Mouse (Mus musculus) embryonic facial prominence, embryonic 13.5 days (tissue): ENCODE data around the gene Olfr547. TPM values are rescaled to one million over a fixed set of nuclear protein-coding genes. Genes with fewer than 3 reads are reported as not detected.

Experiments used
- ATAC-seq: fragments of 200-750 bp; cut with Nextera tagmentation; 2 replicates; pipeline ENCODE4 v1.8.0; 2017; ENCODE audit warnings: low read depth; ENCODE audit not compliant: insufficient number of reproducible peaks, insufficient read depth, low FRiP score, low TSS enrichment
- H3K27ac ChIP-seq: fragments of 300-500 bp; sonication (generic); 2 replicates; pipeline ENCODE4 v1.5.1; 2015; ENCODE audit warnings: moderate library complexity, mild to moderate bottlenecking, inconsistent platforms
- H3K27me3 ChIP-seq: fragments of 300-500 bp; sonication (generic); 2 replicates; pipeline ENCODE4 v1.6.1; 2015; ENCODE audit warnings: mild to moderate bottlenecking, inconsistent platforms
- H3K36me3 ChIP-seq: fragments of 300-500 bp; sonication (generic); 2 replicates; pipeline ENCODE4 v1.6.1; 2015; ENCODE audit warnings: mild to moderate bottlenecking, inconsistent platforms
- H3K4me1 ChIP-seq: fragments of 300-500 bp; sonication (generic); 2 replicates; pipeline ENCODE4 v1.6.1; 2015; ENCODE audit warnings: inconsistent platforms
- H3K4me2 ChIP-seq: fragments of 300-500 bp; sonication (generic); 2 replicates; pipeline ENCODE4 v1.6.1; 2015; ENCODE audit warnings: moderate library complexity, mild to moderate bottlenecking, inconsistent platforms
- H3K4me3 ChIP-seq: fragments of 300-500 bp; sonication (generic); 2 replicates; pipeline ENCODE4 v1.5.1; 2015; ENCODE audit warnings: mild to moderate bottlenecking, inconsistent platforms
- H3K9ac ChIP-seq: fragments of 300-500 bp; sonication (generic); 2 replicates; pipeline ENCODE4 v1.6.1; 2015; ENCODE audit warnings: mild to moderate bottlenecking, inconsistent platforms
- H3K9me3 ChIP-seq: fragments of 300-500 bp; sonication (generic); 2 replicates; pipeline ENCODE4 v1.6.1; 2016; ENCODE audit warnings: inconsistent platforms
- WGBS: fragments of 180-500 bp; shearing (Covaris S2); methylation state at CpG from one replicate; pipeline ENCODE4 v1.1.7; 2015; ENCODE audit warnings: mixed read lengths; 5-methylcytosine and 5-hydroxymethylcytosine counted together
- polyA plus RNA-seq: library from polyadenylated mRNA; unstranded; fragments of >200 nt; fragmentation: Nextera tagmentation; extraction: Ambion mirVana; gene quantifications from 2 replicates; pipeline ENCODE4 v1.2.1, GENCODE M21; 2015

Olfr547 gene
- polyA plus RNA-seq, 1 experiment from 2014 or later = not detected

DNA sequence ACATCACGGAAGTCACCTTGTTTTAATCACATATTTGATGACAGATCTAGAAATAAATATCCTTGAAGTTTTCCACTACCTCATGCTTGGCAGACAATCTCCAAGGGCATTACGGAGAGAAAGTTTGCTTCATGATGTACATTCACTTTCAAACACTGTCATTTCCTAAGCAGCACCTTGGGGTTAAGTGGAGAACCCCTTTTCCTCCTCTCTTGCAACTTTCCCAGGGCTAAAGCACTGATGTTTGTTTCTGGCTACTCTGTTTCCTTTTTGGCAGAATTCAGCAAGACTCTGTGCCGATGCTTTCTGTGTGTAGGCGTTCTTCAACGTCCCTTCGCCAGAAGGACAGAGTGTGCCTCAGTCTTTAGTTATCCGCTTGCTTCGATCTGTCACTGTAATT is 36.6 kb downstream of the Olfr547 start, which contains the start of gene Olfr550:
TSS of gene Olfr550 (plus strand) at position 301 of the 400 bp plus-strand sequence.
- H3K9me3 ChIP-seq = no peaks in the 10 kb centered on the region
- no peaks in the 10 kb centered on the region for H3K4me1 ChIP-seq
- 93% methylated on average over 8 of the region's 8 CpGs for WGBS
- H3K4me3 ChIP-seq = no peak within 1 kb of the TSS
- no peaks in the 10 kb centered on the region for H3K27me3 ChIP-seq
- H3K36me3 ChIP-seq = no peaks in the 10 kb centered on the region
- H3K4me2 ChIP-seq = no peak within 1 kb of the TSS
- H3K9ac ChIP-seq = no peak within 1 kb of the TSS
- ATAC-seq = no peak
- H3K27ac ChIP-seq = no peak within 1 kb of the TSS

DNA sequence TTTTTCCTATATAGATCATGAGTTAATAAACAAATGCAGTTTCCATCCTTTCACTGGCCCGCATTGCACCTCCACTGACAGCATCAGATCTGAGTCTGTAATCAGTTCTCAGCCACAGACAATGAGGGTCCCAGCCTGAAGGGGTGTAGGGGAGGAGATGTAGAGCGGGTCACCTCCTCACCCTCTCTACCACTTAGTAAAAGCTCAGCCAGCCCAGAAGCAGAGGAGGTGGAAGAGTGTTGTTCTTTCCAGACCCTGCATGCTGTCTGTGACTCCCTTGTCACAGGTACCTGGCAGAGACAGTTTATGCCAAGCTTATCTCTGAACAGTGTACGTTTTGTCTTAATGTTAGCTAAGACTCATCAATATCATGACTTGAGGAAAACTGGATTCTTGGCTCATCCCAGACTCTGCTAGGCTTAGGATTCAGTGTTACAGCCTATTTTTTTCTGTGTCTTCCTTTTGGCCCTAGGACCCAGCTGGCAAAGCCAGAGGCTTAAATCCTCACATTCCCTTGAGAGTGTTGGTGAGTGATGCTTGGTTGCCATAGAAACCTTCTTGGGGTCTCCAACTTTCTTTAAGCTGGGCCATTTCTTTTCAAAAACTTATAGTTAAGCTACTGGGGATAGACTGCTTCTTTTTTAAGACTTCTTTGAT is 38.8 kb downstream of the Olfr547 start:
- ATAC-seq = no peak
- Histone ChIP-seq H3K9ac (no peak overlapping the region), H3K27ac (no peak overlapping the region), H3K4me1 (no peaks in the 10 kb centered on the region), H3K36me3 (no peaks in the 10 kb centered on the region), H3K4me2 (no peak overlapping the region), H3K4me3 (no peak overlapping the region), H3K9me3 (no peaks in the 10 kb centered on the region), H3K27me3 (no peaks in the 10 kb centered on the region)
- 77% methylated on average over 3 of the region's 3 CpGs for whole genome bisulfite sequencing

DNA sequence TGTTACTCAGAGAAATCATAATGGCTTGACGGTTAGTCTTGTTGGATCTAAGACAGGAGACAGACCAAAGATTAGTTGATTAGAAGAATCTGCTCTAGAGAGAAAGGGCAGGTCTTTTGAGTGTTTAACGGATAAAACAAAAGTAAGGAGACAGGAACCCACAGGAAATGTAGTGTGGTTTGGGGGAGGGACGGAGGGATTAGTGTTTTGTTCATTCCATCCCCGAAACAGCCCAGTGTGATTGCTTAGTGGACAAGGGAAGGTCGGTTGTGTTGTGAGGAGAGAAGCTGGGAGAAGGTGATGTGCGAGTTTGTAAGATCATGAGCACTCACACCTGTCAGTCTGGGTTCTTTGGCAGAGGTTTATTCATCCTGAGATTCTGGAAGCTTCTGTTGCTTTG is 41.4 kb downstream of the Olfr547 start:
- Histone ChIP-seq H3K4me2 (no peak overlapping the region), H3K27ac (no peak overlapping the region), H3K27me3 (no peaks in the 10 kb centered on the region), H3K9me3 (no peaks in the 10 kb centered on the region), H3K9ac (no peak overlapping the region), H3K36me3 (no peaks in the 10 kb centered on the region), H3K4me3 (no peak overlapping the region), H3K4me1 (no peaks in the 10 kb centered on the region)
- 64% methylated on average over 6 of the region's 6 CpGs for WGBS
- ATAC-seq = no peak

Other genes starting within 250 kb of the Olfr547 start
- gene Rrm1, start 93.1 kb upstream of the Olfr547 start, polyA plus RNA-seq = 148 and 154 TPM in 2 replicates
- gene Olfr543, start 53.1 kb upstream of the Olfr547 start, polyA plus RNA-seq = 0.32 and 0.36 TPM in 2 replicates
- gene Olfr544, start 46.4 kb upstream of the Olfr547 start, polyA plus RNA-seq = 0.10 and 0.20 TPM in 2 replicates
- 0.18 TPM in 1 of 2 replicates, not detected in the other for gene Olfr545, start 35.2 kb upstream of the Olfr547 start, polyA plus RNA-seq
- not detected in 2 replicates for gene Olfr548-ps1, start 6.1 kb downstream of the Olfr547 start, polyA plus RNA-seq
- gene Olfr549, start 15.1 kb downstream of the Olfr547 start, polyA plus RNA-seq = not detected in 2 replicates
- gene Trim21, start 30.7 kb downstream of the Olfr547 start, polyA plus RNA-seq = 0.56 and 0.67 TPM in 2 replicates
- gene Olfr550, start 36.7 kb downstream of the Olfr547 start, polyA plus RNA-seq = 0.51 TPM in 1 of 2 replicates, not detected in the other
- gene Olfr551, start 57.1 kb downstream of the Olfr547 start, polyA plus RNA-seq = not detected in 2 replicates
- gene Olfr552, start 63.0 kb downstream of the Olfr547 start, polyA plus RNA-seq = not detected in 2 replicates
- gene Olfr553, start 83.5 kb downstream of the Olfr547 start, polyA plus RNA-seq = not detected in 2 replicates
- not detected in 2 replicates for gene Olfr554, start 103.7 kb downstream of the Olfr547 start, polyA plus RNA-seq
- gene Olfr555, start 124.1 kb downstream of the Olfr547 start, polyA plus RNA-seq = not detected in 2 replicates
- not detected in 2 replicates for gene Olfr556, start 130.2 kb downstream of the Olfr547 start, polyA plus RNA-seq
- gene Trim68, start 152.6 kb downstream of the Olfr547 start, polyA plus RNA-seq = 16.6 and 18.6 TPM in 2 replicates
- not detected in 2 replicates for gene Olfr557, start 161.2 kb downstream of the Olfr547 start, polyA plus RNA-seq
- gene Olfr558, start 167.5 kb downstream of the Olfr547 start, polyA plus RNA-seq = 0.08 and 0.15 TPM in 2 replicates
- gene Olfr33, start 184.3 kb downstream of the Olfr547 start, polyA plus RNA-seq = not detected in 2 replicates
- gene Olfr559, start 192.7 kb downstream of the Olfr547 start, polyA plus RNA-seq = not detected in 2 replicates
- gene Olfr560, start 224.6 kb downstream of the Olfr547 start, polyA plus RNA-seq = not detected in 2 replicates
- 0.04 and 0.33 TPM in 2 replicates for gene Olfr78, start 224.7 kb downstream of the Olfr547 start, polyA plus RNA-seq
- gene Olfr561, start 236.5 kb downstream of the Olfr547 start, polyA plus RNA-seq = not detected in 2 replicates